Mouse (Mus musculus) ES-E14 (cell line): Measurements from ENCODE around the gene Skida1. TPM values are rescaled to one million over a fixed set of nuclear protein-coding genes. Genes with fewer than 3 reads are reported as not detected.

Experiments used
- DNase-seq: peaks from one replicate; pipeline ENCODE4 v3.0.0-alpha.2; 2013; ENCODE audit warnings: low read depth, low spot score
- H3K27ac ChIP-seq: 2 replicates; pipeline ENCODE4 v1.5.1; 2012; ENCODE audit warnings: low read depth, mild to moderate bottlenecking, low read length, moderate library complexity, mixed read lengths; ENCODE audit not compliant: poor library complexity, insufficient read depth, severe bottlenecking
- H3K36me3 ChIP-seq: 2 replicates; pipeline ENCODE4 v1.6.1; 2012; ENCODE audit warnings: mild to moderate bottlenecking, low read length, moderate library complexity, mixed read lengths; ENCODE audit not compliant: control insufficient read depth, poor library complexity, insufficient read depth, severe bottlenecking
- H3K4me1 ChIP-seq, 2 experiments: fragments of 150-350 bp in 1 of 2; sonication (generic) in 1 of 2; 2 replicates each; pipeline ENCODE4 v1.6.1; 2012; ENCODE audit warnings: low read length in 2 of 2, mild to moderate bottlenecking in 1 of 2, mixed read lengths in 1 of 2; ENCODE audit not compliant: control insufficient read depth in 2 of 2, insufficient read depth in 2 of 2, poor library complexity in 1 of 2
- H3K4me3 ChIP-seq, 2 experiments: fragments of 150-350 bp in 1 of 2; sonication (generic) in 1 of 2; 2 replicates each; pipeline ENCODE4 v1.5.1; 2012; ENCODE audit warnings: low read length in 2 of 2, low read depth in 1 of 2, mild to moderate bottlenecking in 1 of 2, mixed read lengths in 1 of 2; ENCODE audit not compliant: insufficient read depth in 1 of 2, poor library complexity in 1 of 2, severe bottlenecking in 1 of 2
- H3K9ac ChIP-seq: 2 replicates; pipeline ENCODE4 v1.6.1; 2012; ENCODE audit warnings: low read depth, mild to moderate bottlenecking, low read length, mixed read lengths; ENCODE audit not compliant: poor library complexity, insufficient read depth, severe bottlenecking
- H3K9me3 ChIP-seq: fragments of 150-350 bp; sonication (generic); 2 replicates; pipeline ENCODE4 v1.6.1; 2012; ENCODE audit warnings: low read depth, mild to moderate bottlenecking, low read length; ENCODE audit not compliant: control insufficient read depth, insufficient read depth
- CHD2 ChIP-seq: IDR thresholded peaks from 2 replicates; pipeline ENCODE4 v1.6.1; 2014; ENCODE audit warnings: mild to moderate bottlenecking, low read depth, low read length, inconsistent platforms
- HCFC1 ChIP-seq: IDR thresholded peaks from 2 replicates; pipeline ENCODE4 v1.6.1; 2012; ENCODE audit warnings: low read length, inconsistent platforms, borderline replicate concordance; ENCODE audit not compliant: insufficient read depth
- MAFK ChIP-seq: IDR thresholded peaks from 2 replicates; pipeline ENCODE4 v1.6.1; 2014; ENCODE audit warnings: mild to moderate bottlenecking, low read depth, low read length, inconsistent platforms; ENCODE audit not compliant: insufficient read depth
- ZC3H11A ChIP-seq: IDR thresholded peaks from 2 replicates; pipeline ENCODE4 v1.6.1; 2012; ENCODE audit warnings: low read depth, mild to moderate bottlenecking, inconsistent platforms, low read length, borderline replicate concordance
- ZNF384 ChIP-seq: IDR thresholded peaks from 2 replicates; pipeline ENCODE4 v1.6.1; 2012; ENCODE audit warnings: low read depth, low read length, inconsistent platforms
- in situ Hi-C, 2 experiments: fragments of 600-800 bp; cut with MboI; formaldehyde crosslinking; loops; one replicate each; pipeline ENCODE4 v1.15.1; 2025; ENCODE audit warnings: low sequenced_read_pairs in 2 of 2, inconsistent platforms in 1 of 2; ENCODE audit not compliant: unreplicated experiment in 2 of 2
- total RNA-seq: library from RNA; depleted of rRNA; stranded (reverse); fragments of 300-350 nt; gene quantifications from 2 replicates; pipeline ENCODE4 v1.2.3, GENCODE M21; 2012

Gene Skida1
- total RNA-seq, 1 experiment, result 2.6 TPM

DNA sequence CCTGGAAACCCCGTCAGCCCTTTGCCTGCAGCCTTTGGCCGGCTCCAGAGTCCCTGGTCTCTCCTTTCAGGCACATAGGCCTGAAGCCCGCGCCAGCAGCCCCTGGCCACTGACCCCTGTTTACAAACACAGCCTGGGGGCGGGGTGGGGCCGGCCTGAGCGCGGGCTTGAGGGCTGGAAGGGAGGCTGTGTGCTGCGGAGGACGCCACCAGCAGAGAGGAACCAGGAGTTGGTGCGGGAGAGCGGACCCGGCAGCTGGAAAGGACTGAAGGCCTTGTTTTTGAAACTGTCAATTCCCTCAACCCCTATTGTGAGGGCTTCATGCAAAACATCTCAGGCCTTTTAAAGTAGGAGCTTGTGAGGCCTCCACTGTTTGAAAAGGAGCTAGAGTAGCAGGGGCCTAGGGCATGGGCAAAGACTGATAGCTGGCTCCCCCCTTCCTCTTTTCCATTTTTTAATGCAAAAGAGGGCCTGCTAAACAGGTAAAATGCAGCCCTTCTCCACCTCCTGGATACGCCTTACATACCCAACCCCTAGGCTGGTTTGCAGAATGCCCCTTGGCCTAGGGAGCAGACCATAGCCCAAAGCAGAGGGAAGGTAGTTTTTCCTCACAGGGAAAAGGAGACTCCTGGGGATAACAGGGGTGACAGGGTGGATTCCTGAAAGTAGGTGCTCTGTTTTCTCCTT, 7.5 kb downstream of the Skida1 start:
- Histone ChIP-seq H3K27ac (no peak overlapping the region), H3K36me3 (no peaks in the 10 kb centered on the region), H3K4me3 (peak overlapping the region; percentile 47 to 54; a peak in 3 of 4 replicates), H3K9ac (peak overlapping the region; percentile 29), H3K4me1 (no peaks in the 10 kb centered on the region), H3K9me3 (no peaks in the 10 kb centered on the region)
- in situ Hi-C loops, result loop anchor here in 1 of 2 experiments (5.0 to 25.0 kb wide), 3 partner anchors 566 to 1396 kb away; partner anchors contain the start of genes Ptf1a and Spag6
- TF ChIP-seq CHD2, result no peak
- no peak for TF ChIP-seq HCFC1
- TF ChIP-seq MAFK, result no peak
- TF ChIP-seq ZC3H11A, result no peak
- no peak for TF ChIP-seq ZNF384
- DNase-seq, result no peak

DNA sequence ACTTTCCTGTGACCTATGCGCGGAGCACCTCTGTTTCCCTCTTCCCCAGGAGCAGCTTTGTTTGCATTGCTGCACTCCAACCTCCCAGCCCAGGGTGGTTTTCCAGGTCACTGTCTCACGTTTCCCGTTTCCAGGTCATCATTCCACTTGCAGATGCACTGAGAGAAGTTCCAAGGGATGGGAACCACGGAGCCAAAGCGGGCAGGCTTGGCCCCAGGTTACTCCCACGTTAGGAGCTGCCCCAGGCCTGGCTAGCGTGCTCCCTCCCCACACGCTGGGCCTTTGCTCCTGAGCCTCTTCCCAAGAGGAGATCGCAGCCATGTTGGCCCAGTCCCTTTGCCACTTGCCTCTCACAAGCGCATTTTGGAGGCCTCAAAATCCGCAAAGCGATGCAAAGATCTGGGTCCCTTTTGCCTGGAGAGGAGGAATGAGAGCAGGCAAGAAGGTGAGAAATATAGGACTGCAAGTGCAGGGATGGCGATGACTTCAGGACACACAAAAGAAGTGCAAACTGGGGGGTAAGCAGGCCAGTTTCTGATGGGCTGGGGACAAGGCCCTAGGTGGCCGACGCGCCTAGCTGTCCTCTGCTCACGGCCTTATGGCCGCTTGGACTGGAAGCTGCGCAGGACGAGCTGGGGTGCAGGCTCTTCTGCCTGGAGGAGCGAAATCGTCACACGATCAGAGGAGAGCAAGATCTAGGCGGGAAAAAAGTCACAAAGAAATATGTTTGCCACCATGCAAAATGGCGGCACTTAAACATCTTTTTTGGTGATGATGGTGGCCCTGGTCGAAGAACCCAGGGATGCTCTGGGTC, 8.3 kb downstream of the Skida1 start:
- Histone ChIP-seq H3K9me3 (no peaks in the 10 kb centered on the region), H3K4me1 (no peaks in the 10 kb centered on the region), H3K4me3 (peak overlapping the region; percentile 47 to 54), H3K9ac (peak overlapping the region; percentile 29), H3K36me3 (no peaks in the 10 kb centered on the region), H3K27ac (peak overlapping the region; percentile 21; the same call in 1 of the 2 replicates)
- DNase-seq, result peak; percentile 53
- TF ChIP-seq MAFK (no peak), ZC3H11A (no peak), ZNF384 (no peak), CHD2 (no peak), HCFC1 (peak; percentile 64; the same call in 1 of the 2 replicates)
- in situ Hi-C loops, result loop anchor here in 1 of 2 experiments (5.0 to 25.0 kb wide), 3 partner anchors 567 to 1397 kb away; partner anchors contain the start of genes Ptf1a and Spag6

DNA sequence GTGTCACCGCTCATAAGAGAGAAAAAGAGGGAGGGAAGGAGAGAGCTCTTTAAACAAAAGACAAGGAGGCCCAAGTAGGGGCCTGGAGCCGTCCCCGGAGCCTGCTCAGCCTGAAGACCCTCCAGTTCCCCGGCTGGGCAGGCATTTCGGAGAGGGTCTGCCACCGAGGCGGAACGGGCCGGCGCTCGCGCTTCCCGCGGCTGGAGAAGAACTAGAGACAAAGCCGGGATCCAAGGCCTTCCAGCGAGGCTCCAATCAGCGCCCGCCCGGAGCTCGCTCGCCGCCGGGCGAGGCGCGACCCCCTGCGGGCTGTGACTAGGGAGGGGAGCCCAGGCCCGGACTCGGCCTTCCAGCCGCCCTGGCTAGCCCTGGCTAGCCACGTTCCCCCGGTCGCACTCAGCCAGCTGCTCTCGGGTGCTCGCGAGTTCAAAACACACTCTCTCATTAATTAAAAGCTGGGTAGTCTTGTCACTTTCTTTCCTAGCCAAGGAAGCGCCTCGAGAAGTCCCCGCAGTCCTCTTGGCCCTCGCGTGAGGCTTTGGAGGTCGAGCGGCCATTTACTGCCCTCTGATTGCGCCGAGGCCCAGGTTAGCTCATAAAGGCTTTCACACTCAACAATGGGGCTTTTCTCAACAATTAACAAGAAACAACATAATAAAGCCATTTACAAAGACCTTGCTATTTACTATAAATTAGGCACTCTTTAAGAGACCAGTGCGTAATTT, 9.1 kb downstream of the Skida1 start:
- Histone ChIP-seq H3K27ac (no peak overlapping the region; the same call in 1 of the 2 replicates), H3K4me3 (peak overlapping the region; percentile 54), H3K9me3 (no peaks in the 10 kb centered on the region), H3K36me3 (no peaks in the 10 kb centered on the region), H3K4me1 (no peaks in the 10 kb centered on the region), H3K9ac (peak overlapping the region; percentile 66; the same call in 1 of the 2 replicates)
- TF ChIP-seq CHD2 (no peak), HCFC1 (no peak), ZNF384 (no peak), MAFK (no peak), ZC3H11A (no peak)
- peak; percentile 51 for DNase-seq
- in situ Hi-C loops, result loop anchor here (5.0 to 25.0 kb wide), 4 partner anchors 568 to 1398 kb away; partner anchors contain the start of genes Bmi1 (in 1 of the 2), Ptf1a (in 1 of the 2) and Spag6 (in 1 of the 2)

DNA sequence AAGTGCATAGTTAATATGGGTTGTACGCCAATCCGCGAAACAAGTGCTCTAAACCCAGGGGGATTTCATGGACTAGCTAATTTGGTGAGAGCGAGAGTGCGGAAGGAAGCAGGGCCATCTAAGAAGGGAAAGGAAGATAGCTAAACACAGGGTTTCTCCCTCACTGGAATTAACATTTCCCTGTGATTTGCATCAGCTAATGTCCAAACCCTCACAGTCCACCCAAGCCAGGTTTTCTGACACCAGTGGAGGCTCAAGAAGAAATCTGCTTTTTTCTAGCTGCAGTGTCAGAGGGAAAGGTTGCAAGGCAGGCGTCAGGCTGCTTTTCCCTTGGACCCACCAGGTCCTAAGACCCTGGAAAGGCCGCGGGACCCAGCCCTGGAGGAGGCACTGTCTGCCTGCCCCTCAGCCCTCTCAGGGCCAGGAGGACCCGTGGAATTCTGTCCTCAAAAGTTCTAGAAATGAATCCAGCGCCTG, 9.9 kb downstream of the Skida1 start:
- Histone ChIP-seq H3K4me3 (0 out of 4 replicates have a peak overlapping the region, but pooled peaks of 1 of the 2 experiments have one; percentile 54), H3K9me3 (no peaks in the 10 kb centered on the region), H3K36me3 (no peaks in the 10 kb centered on the region), H3K9ac (peak overlapping the region; percentile 19; the same call in 1 of the 2 replicates), H3K4me1 (no peaks in the 10 kb centered on the region), H3K27ac (no peak overlapping the region)
- TF ChIP-seq HCFC1 (no peak), MAFK (no peak), ZC3H11A (no peak), CHD2 (no peak), ZNF384 (no peak)
- in situ Hi-C loops, result loop anchor here (5.0 to 25.0 kb wide), 2 partner anchors 638 to 1398 kb away; partner anchors contain the start of genes Bmi1 (in 1 of the 2) and Ptf1a (in 1 of the 2)
- DNase-seq, result no peak
